Mouse (Mus musculus) small intestine, adult 2 months (tissue): ENCODE measurements around the gene Dlg5.

Experiments used
- CTCF ChIP-seq: fragments of 200-500 bp; IDR thresholded peaks from 2 replicates; pipeline ENCODE4 v1.5.1; 2012; ENCODE audit warnings: low read depth, mild to moderate bottlenecking, control low read depth, inconsistent platforms, low read length, moderate library complexity, mixed read lengths; ENCODE audit not compliant: insufficient replicate concordance, insufficient read length; ENCODE audit errors: extremely low read depth
- POLR2A ChIP-seq: fragments of 200-500 bp; IDR thresholded peaks from 2 replicates; pipeline ENCODE4 v1.6.1; 2012; ENCODE audit warnings: low read depth, mild to moderate bottlenecking, control low read depth, inconsistent platforms, low read length, moderate library complexity

GRCm38 (mm10) chr14:24275534-24275933, 29.8 kb upstream of the Dlg5 start:
- no peak for TF ChIP-seq POLR2A
- TF ChIP-seq CTCF: no peak
